Mouse (Mus musculus): ENCODE measurements around the gene Aldh1a1.
"Not testable (repeated sequence)": the region's sequence is repeated elsewhere in the genome, so short reads cannot be mapped to it uniquely, and the experiment has no call there.

The Aldh1a1 gene

DNA sequence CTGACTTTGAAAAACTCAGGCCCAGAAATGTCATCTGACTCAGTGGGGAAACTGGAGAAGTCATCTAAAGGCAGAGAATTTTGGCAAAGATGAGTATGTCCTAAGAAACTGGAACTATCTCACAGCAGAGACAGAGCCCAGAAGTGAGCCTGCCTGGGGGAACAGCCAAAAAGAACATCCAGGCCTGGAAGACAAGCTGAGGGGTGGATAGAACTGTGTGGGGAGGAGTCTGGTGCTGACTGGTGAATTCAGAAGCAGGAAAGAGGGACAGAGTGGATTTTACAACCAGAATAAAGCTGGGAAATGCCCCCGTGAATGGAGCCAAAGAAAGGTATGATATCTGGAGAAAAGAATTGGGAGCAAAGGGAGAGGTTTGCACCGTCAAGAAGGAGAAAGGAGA lies at the start of gene Aldh1a1:
TSS of gene Aldh1a1 (plus strand) at position 225 of the 400 bp plus-strand sequence.
- in situ Hi-C loops (cut with MboI; ENCODE audit: low sequenced_read_pairs): no loop called here

DNA sequence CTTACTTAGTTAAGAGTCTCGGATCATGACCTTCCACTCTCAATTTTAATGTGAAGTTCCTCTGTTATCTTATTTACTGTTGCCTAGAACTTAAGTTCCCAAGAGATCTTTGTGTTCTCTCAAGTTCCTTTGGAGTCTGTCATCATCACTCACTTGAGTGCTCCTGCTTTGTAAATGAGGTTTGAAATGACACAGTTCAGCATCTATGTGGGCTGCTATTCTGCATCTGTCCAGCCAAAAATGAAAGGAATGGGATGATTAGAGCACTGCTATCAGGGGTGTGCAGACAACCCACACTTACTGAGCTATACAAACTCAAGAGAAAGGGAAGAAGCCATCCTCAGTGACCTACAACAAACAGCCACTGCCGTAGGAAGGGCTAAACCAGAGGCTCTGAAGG lies 44.7 kb upstream of the Aldh1a1 start:
- in situ Hi-C loops (cut with MboI; ENCODE audit: low sequenced_read_pairs): no loop called here

DNA sequence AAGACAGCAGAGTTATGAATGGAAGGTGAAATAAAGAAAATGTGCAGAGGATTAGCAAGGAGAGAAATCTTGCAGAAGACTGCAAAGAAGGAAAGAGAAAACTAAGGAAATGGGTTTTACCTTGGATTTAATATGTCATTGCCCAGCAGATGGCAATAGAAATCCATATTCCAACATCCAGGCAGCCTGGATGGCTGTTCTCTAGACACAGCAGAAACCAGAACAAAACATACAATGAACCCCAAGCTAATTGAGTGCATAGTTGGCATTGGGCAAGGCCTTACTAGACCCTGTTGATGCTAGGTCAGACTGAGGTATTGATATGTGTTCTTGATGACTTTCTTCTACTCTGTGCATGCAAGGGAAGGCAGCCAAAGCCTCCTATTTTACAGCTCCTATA lies 43.0 kb upstream of the Aldh1a1 start:
- in situ Hi-C loops (cut with MboI; ENCODE audit: low sequenced_read_pairs): no loop called here

DNA sequence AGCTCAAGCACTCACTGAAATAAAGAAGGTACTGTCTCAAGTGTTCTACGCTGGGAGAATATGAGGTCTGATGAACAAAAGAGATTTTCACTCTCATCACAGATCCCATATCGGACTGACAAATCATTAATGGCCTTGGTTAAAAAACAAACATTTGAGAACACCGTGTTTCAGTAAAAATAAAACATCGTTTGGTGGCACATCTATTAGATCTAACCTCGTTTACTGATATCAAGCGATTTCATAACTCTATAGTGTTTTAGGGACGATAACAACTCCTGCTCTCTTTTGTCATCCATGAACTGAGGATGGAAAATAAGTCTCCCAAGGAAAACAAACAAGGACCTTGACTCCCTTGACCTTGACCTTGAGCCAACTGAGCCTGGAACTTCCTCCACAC lies 41.5 kb upstream of the Aldh1a1 start:
- in situ Hi-C loops (cut with MboI; ENCODE audit: low sequenced_read_pairs): no loop called here

DNA sequence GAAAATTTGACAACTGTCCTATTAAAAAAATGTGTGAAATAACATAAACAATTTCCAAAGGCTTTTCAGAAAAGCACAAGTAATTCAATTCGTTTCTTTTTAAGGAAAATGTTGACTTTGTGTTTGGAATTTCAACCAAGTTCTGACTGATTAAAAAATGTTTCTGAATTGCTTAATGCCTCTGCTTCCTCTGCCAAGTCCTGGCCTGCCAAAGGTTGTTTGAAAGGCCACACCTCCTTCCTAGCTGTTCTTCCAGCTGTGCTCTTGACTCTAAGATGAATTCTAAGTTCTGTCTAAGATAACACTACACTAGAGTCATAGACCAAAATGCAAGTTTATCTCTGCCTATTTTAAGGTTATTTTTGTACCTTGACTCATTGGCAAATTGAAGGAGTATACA lies 8.0 kb upstream of the Aldh1a1 start:
- in situ Hi-C loops (cut with MboI; ENCODE audit: low sequenced_read_pairs): no loop called here

DNA sequence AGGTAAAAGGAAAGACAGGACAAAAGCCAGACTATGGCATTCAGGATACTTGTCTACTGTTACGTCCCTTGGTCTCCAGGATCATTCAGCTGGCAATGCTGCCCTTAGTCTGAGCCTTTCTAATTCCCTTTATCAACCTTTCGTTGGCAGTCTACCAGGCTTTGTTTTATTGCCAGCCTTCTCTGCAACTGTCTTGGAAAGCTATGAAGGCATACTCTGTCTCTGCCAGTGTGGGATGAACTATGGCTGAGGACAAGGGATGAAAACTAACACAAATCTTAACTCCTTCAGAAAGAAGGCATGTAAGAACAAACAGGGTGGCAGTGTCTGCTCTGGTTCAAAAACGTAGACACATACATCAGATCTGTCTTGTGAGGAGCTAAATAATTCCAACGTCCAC lies 565 bp upstream of the Aldh1a1 start:
- in situ Hi-C loops (cut with MboI; ENCODE audit: low sequenced_read_pairs): no loop called here

DNA sequence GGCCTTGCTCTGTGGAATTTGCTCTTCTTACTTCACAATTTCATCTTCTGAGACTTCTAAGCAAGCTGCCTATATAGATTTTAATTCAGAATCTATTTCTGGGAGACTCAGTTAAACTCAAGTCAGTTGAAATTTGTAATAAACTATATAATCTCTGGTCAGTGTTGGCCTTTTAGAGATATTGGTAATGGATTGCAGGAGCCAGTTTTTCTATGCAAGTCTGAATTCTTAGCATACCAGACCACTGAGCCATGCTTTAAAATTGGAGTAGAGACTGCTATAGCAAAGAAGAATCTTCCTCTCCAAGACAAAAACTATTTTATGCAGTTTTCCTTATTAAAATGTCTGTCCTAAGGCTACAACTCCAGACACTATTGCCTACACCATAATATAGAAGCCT lies 4.0 kb downstream of the Aldh1a1 start:
- in situ Hi-C loops (cut with MboI; ENCODE audit: low sequenced_read_pairs): no loop called here

DNA sequence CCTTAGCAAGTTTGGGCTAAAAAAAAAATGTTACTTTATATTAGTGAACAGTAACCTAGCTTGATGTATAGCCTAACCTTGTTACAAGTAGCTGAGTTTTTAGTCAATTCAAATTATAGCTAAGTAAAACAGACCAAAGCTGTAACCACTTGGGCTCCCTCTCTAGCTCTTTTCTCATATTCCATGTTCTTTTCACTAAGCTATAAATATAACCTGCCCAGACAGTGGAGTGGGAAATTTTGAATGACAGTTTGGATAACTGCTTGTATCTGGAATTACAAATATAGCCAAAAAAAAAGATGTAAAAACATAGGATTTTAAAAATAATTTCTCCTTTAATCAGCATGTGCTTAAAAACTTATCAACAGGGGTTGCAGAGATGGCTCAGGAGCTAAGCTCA lies 12.8 kb downstream of the Aldh1a1 start:
- in situ Hi-C loops (cut with MboI; ENCODE audit: low sequenced_read_pairs): no loop called here

DNA sequence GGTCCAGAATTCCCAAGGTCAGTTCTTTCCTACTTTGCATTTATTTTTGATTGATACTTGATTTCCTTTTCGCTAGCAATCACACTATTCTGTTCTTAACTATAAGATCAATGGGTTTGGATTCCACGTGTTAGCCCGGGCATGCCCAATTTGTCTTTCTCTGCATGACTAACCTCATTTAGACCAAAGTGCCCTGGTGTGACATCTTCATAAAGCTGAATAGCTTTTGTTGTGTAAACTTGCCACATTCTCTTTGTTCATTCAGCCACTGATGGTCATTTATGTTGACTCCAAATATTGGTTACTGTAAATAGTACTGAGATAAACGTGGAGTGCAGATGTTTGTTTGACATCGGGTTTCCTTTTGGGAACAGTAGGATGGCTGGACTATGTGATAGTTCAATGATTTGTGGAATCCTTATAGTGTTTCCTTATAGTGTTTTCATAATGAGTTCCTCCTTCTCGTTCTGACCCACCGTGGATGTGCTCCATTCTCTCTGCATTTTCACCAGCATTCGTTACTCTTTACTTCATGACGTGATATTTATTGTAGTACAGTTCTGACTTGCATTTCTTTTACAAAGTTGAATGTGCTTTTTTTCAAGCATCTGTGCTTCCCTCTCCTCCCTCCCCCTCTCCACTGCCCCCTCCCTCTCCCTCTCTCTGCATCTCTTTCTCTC lies 14.6 kb downstream of the Aldh1a1 start:
- in situ Hi-C loops (cut with MboI; ENCODE audit: low sequenced_read_pairs): no loop called here

DNA sequence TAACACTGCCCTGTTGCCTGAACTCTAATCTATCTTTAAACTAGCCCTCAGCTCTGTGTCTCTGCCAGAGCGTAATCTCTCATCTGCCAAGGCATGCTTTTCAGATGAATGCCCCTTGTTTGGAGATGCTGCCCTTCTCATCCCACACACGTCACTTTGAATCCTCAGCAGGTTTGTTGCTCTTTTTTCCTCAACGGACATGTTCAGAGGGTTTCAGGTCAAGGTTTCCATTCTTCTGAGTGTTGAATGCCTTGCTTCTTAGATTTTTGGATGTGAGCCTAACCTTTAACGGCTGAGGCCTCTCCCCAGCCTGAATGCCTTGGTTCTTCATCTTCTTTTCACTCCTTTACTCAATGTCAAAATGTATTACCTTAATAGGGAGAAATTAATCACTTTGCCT lies 16.1 kb downstream of the Aldh1a1 start:
- in situ Hi-C loops (cut with MboI; ENCODE audit: low sequenced_read_pairs): no loop called here

DNA sequence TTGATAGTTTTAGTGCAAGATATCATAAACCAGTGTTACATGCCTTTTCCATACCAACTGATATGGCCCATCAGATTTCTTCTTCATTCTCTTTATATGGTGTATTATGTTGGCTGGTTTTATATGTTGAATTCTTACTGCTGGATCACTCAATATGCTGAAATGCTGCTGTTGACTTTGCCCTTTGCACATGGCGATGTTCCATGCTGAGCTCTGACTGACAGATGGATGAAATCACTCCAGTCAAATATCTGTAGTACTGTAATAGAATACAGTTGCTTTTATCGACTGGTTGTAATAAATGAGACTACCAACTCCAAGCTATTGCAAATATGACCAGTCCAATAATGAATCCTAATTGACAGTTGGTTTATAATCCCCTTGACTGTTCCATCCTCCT lies 19.5 kb downstream of the Aldh1a1 start:
- in situ Hi-C loops (cut with MboI; ENCODE audit: low sequenced_read_pairs): no loop called here

DNA sequence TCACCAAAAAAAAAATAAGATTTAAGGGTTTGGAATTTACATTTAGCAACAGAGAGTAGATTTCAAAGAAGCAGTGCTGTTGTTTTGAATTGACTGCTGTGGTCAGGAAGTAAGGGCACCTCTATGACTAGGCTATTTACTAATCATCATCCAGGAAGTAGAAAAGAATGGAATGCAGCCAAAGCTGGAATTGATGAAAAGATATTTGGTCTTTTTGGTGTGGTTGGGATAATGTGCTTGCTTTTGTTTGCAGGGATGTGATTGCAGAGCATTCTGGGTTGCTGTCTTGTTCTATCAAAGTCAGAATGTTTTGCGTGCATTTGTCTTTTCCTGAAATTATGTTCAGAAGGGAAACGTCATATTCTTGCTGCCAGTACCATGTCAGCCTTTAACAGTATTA lies 20.7 kb downstream of the Aldh1a1 start:
- in situ Hi-C loops (cut with MboI; ENCODE audit: low sequenced_read_pairs): no loop called here

DNA sequence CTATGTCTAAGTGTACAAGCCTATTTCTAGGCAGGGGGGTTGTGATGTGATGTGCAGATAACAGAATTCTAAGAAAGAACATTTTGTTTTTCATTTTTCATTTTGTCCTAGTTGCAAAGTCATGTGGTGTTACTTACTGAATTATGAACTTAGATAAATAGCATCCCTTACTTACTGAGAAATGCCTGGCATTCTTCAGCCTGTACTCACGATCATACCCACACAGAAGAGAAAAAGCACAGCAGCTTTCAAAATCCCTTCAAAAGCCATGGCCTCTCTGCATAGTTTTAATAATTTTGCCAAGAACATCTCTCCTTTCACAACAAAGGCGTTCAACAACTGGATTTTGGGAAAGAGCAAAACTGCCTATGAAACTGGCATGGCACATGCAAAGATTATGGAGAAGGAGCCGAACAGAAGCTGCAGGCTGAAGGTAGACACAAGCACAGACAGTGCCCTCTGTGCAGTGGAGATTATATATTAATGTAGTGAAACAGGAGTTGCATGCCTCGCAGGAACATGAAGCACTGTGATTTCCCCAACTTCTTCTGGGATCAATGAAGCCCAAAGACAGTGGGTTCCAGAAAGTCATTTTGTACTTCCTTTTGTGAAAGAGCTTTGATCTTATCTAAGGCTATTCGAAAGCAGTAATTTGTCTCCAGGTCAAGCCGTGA lies 21.3 kb downstream of the Aldh1a1 start:
- in situ Hi-C loops (cut with MboI; ENCODE audit: low sequenced_read_pairs): no loop called here

DNA sequence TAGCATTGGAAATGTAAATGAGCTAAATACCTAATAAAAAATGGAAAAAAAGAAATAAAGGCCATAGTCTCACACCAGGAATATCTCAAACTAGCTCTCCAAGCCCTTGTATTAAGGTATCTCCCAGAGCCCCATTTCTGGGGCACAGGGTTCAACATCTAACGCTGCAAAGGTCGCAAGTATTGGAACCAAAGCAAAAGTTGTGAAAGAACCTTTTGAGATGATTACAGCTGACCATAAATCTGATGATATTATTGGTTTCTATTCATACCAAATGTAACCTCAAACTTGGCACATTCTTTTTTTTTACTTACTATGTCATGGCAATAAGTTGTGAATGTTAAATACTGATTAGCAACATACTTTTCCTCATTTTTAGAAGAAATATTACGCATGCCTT lies 24.0 kb downstream of the Aldh1a1 start:
- in situ Hi-C loops (cut with MboI; ENCODE audit: low sequenced_read_pairs): no loop called here

DNA sequence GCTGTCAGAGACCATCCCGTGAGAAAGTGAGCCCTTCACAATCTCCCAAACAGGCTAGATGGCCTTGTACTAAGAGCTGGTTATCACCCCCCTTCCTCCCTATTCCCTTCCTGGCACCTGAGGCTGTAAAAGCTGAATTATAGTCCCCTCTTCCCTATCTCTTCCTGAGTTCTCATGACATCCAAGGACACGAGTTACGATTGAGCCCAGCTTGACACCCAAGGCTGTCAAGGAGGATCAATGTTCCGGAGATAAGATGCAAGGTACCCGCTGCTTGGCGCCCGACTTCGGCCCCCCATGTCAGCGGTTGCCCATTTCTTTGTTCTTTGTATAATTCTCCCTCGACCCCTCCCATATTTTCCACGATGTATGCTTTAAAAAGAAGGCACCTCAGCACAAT lies 36.6 kb downstream of the Aldh1a1 start:
- in situ Hi-C loops (cut with MboI; ENCODE audit: low sequenced_read_pairs): not testable (repeated sequence)

DNA sequence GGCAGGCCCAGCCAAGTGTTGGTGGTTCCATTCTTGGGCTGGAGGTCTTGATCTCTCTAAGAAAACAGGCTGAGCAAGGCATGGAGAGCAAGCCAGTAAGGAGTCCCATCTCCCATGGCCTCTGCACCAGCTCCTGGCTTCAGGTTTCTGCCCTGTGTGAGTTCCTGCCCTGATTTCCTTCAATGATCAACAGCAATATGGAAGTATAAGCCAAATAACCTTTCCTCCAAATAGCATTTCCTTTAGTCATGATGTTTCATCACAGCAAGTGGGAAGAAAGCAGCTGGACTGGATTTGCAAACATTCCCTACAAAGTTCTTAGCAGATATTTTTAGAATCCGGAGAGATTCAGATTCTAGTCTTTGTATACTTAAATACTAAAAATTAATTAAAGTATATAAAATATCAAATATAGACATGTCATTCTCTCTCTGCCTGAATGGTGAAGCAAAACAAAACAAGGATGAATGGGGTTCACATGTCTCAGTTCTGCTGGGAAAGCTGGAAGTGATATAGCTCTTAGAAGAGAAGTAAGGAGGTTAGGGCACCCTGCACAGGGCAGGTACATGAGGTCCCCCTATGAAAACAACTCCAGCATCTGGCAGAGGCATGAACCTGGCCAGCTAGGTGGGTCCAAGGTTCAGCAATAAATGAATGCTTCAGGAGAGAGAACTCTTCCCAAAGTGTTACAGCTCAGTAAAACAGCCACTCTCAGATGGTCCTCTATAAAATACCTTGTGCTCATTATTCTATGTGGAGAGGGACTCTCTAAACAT lies 37.6 kb downstream of the Aldh1a1 start:
- in situ Hi-C loops (cut with MboI; ENCODE audit: low sequenced_read_pairs): no loop called here

DNA sequence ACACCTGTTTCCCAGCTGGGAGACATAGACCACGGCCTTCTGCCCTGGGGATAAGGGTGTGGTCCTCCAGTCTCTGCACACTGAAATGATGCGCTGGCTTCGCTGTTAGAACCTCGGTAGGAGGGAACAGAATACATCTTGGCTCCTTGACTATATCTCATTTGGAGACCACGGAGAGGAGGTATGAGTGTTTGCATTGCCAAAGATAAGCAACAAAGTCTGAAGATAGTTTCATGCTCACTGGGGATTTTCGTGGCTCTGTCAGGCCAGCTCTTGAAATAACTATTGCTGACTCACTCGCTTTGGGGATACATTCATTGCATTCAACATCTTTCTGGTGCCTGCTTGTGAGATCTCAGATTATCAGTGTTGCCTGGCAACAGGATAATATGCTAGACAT lies 44.0 kb downstream of the Aldh1a1 start:
- in situ Hi-C loops (cut with MboI; ENCODE audit: low sequenced_read_pairs): no loop called here

DNA sequence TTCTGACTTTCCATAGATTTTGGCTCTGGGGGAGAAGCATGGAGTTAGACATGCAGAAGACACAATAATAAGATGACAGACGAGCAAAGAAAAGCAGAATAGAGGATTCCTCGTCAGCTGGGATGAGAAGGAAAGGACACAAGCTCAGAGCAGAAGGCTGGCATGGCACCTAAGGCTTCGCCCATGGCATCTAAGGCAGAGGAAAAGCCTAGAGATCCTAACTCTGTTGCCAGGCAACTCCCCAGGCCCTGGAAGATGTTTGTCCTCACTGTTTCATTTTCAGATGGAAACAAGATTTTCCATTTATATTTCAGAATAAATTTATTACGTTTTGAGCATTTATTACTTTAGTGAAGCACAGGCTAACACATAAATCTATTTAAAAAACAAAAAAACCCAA lies 48.5 kb downstream of the Aldh1a1 start:
- in situ Hi-C loops (cut with MboI; ENCODE audit: low sequenced_read_pairs): no loop called here

DNA sequence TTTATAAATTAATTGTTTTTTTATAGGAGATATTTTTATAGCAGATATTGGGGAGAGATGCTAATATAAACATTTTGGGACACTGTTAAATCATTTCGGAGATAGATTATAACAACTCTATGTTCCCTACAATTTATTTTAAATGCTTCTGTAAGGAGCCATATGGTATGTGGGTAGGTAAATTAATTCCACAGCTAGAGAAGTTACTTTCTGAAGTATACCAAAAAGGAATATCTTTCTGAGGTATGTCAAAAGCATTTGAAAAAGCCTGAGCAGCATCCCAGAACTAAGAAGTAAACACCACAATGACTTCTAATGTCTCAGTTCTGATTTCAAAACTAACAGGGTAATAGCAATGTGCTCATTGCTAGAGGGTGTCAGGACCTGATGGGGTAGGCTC lies 49.4 kb downstream of the Aldh1a1 start:
- in situ Hi-C loops (cut with MboI; ENCODE audit: low sequenced_read_pairs): no loop called here

DNA sequence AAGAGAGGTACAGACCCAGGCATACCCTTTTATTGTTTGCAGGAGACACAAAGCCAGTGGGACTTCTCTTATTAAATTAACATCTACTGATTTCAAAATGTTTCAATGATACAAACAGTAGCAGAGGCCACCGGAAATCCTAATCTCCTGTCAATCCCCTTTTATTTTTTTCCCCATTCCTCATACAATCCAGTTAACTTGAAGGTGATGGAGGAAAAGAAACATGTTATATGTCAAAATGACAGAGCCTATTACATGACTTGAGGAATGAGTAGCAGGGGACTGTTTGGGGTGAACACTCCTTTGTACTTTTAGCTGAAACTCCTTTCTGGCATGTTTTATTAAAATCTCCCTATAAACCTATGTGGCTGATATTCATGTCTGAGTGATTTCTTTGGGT lies 51.3 kb downstream of the Aldh1a1 start:
- in situ Hi-C loops (cut with MboI; ENCODE audit: low sequenced_read_pairs): no loop called here

DNA sequence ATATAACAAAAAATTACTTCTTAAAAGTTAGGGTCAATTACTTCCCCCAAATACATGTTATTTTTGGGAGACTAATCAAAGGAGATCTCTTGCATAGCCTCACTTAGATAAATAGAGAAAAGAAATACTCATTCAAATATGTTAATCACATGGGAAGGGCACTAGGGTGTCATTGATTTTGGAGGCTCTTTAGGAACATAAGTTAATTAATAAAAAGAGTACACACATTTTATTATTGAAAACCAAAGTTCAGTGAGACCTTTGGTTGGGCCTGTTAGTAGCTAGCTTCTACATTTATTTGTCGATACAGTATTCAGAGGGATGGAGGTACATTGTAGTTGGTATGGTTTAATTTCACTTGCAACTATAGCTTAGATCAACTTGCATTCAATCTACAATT lies 52.4 kb downstream of the Aldh1a1 start:
- in situ Hi-C loops (cut with MboI; ENCODE audit: low sequenced_read_pairs): no loop called here

DNA sequence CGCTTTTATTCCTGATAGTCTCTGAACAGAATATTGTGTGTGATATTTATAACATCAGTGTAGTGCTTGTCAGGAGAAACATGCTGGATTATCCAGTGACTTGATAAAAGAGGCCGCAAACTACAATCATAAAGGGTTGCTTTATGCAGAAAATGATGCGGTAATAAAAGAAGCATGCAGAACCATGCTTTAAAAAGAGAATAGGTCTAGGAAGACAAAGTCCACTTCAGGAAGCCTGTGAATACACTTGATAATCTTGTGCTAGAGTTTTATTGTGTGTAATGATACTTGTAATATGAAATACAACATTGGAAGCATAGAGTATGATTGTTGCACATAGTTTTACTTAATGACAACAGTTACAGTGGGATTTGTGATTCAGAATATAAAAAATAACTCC lies 54.5 kb downstream of the Aldh1a1 start:
- in situ Hi-C loops (cut with MboI; ENCODE audit: low sequenced_read_pairs): no loop called here

All from CH12F3 (cell line).